Comparison of ENCODE assay signal across 12 mouse cellular contexts in genomic region chr1:41384731-41385130, GRCm38 (mm10).
"Had no signal": no experiment of that assay in that cellular context is flagged by ENCODE, and none has a peak within 500 bp of the region (broad histone marks: within the 10 kb centered on the region; RNA-seq: fewer than 3 reads in every experiment).

No protein-coding gene starts in this region.

- H3K4me3 ChIP-seq: limb, embryonic 13.5 days; midbrain, embryonic 13.5 days; myocyte; neural tube, embryonic 15.5 days had no signal

- ATAC-seq: midbrain, embryonic 13.5 days had no signal

- H3K4me2 ChIP-seq: limb, embryonic 13.5 days; midbrain, embryonic 13.5 days; neural tube, embryonic 15.5 days had no signal

- H3K9ac ChIP-seq: limb, embryonic 13.5 days; liver, embryonic 14.5 days; midbrain, embryonic 13.5 days; neural tube, embryonic 15.5 days had no signal

- H3K9me3 ChIP-seq: limb, embryonic 13.5 days; midbrain, embryonic 13.5 days; neural tube, embryonic 15.5 days had no signal

- H3K27me3 ChIP-seq: limb, embryonic 13.5 days; midbrain, embryonic 13.5 days; neural tube, embryonic 15.5 days had no signal

- DNase-seq: kidney, adult 8-10 months; kidney, postnatal 25 days; left cerebral cortex, postnatal 4 days; lung, adult 18-20 months; right cerebral cortex, adult 18-20 months; thymus, postnatal 4 days had no signal

- H3K27ac ChIP-seq: limb, embryonic 13.5 days; liver, embryonic 14.5 days; midbrain, embryonic 13.5 days; neural tube, embryonic 15.5 days; stomach, postnatal 0 days had no signal

- H3K36me3 ChIP-seq: limb, embryonic 13.5 days; midbrain, embryonic 13.5 days; neural tube, embryonic 15.5 days had no signal
